Mouse (Mus musculus) gastrocnemius, adult 18-20 months (tissue): ENCODE results near the gene Rps6kc1. TPM values are rescaled to one million over a fixed set of nuclear protein-coding genes. Genes with fewer than 3 reads are reported as not detected.

Experiments used
- DNase-seq: peaks from one replicate; pipeline ENCODE4 v3.0.0; 2021; ENCODE audit warnings: low spot score
- total RNA-seq, 2 experiments: library from RNA; stranded (reverse); gene quantifications; 2 replicates each; pipeline ENCODE4 v1.2.3; 2021

The Rps6kc1 gene
- total RNA-seq, 2 experiments from 2014 or later = 18.2 to 18.7 TPM

DNA sequence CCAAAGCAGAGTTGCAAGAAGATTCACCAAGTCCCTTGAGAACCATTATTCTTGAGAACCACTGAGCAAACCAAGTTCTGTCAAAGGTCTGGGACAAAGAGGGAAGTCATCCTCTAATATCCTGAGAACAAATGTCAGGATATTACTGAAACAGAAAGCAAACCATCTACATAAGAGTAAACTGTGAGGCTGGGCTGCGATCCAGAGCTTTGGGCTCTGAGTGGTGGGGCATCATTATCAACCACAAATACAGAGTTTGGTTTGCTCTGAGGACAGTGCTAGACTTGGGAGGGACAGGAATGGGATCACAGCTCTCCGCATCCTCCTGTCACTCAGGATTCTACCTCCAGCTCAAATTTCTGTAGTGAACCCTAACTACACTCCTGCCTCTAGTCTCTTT lies 144.8 kb downstream of the Rps6kc1 start:
- no peak for DNase-seq

GRCm38 (mm10) chr1:190763756-190764155 lies 147.8 kb downstream of the Rps6kc1 start:
- DNase-seq = no peak

DNA sequence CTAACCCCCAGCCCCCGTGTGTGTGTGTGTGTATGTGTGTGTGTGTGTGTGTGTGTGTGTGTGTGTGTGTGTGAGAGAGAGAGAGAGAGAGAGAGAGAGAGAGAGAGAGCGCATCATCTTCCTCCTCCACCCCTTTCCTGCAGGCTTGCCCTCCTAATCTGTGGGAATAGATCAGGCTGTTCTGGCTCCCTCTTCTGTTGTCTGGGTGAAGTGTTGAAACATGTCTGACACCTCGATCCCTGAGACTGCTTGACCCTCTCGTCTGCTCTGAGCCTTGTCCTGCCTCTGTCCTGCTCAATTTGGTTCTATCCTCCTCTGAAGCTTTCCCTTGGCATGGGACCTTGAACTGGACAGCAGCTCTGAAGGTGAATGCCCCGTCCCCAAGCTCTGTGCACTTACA lies 149.8 kb downstream of the Rps6kc1 start:
- no peak for DNase-seq

DNA sequence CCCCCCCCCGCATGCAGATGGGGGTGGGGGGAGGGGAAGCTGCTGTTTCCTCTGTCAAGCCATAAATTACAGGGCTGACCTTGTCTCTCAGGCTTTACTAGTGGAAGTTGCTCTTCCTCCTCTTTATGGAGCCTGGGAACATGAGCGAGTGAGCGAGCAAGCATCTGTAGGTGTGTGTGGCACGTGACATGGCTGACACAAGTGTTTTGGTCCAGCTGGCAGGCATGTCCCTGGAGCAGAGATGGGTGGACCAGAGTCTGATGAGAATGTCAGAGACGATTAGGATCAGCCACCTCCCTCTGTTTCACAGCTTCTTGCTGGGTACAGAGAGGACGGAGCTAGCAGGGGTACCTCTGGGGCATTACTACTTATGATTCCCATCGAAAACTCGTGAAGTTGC lies 153.7 kb downstream of the Rps6kc1 start:
- DNase-seq = no peak

- DNase-seq = no peak
Measured at GRCm38 (mm10) chr1:190751794-190752570, 159.6 kb downstream of the Rps6kc1 start.

DNA sequence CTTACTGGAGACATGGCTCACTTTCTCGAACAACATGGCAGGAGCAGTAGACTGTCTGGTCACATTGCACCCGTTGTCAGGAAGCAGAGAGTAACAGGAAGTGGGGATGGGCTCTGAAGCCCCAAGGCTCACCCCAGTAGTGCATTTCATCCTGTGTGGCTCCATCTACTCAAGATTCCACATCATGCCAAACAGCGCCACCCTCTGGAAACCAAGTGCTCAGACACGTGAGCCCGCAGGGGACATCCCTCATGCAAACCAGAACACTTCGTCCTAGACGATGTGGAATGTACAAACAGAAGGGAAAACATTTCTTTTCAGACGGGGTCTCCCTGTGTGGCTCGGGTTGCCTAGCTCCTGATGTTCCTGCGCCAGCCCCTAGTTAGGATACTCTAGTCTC lies 162.6 kb downstream of the Rps6kc1 start:
- no peak for DNase-seq

- no peak for DNase-seq
Measured at GRCm38 (mm10) chr1:190741421-190741820, 170.1 kb downstream of the Rps6kc1 start.

- no peak for DNase-seq
Measured at GRCm38 (mm10) chr1:190732803-190733202, 178.8 kb downstream of the Rps6kc1 start.

GRCm38 (mm10) chr1:190729516-190730088 lies 182.0 kb downstream of the Rps6kc1 start:
- DNase-seq = no peak

GRCm38 (mm10) chr1:190728111-190728651 lies 183.4 kb downstream of the Rps6kc1 start:
- no peak for DNase-seq

DNA sequence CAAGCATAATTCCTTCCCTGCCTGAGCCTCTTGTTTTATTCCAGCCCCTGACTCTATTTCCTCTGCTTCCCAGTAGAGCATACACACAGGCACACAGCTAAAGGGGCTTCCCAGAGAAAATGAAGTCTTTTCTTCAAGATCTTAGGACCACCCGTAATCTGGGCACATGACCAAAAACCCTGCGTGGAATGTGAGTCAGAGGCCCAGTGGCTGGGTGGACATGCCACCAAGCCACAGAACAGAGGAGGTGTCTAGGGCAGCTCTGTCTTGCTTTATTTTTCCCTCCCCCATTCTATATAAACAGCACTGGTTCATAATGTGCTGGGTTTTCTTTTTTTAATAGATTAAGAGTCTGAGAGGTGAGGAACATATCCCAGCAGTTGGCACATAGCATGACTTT lies 184.2 kb downstream of the Rps6kc1 start:
- DNase-seq = no peak

DNA sequence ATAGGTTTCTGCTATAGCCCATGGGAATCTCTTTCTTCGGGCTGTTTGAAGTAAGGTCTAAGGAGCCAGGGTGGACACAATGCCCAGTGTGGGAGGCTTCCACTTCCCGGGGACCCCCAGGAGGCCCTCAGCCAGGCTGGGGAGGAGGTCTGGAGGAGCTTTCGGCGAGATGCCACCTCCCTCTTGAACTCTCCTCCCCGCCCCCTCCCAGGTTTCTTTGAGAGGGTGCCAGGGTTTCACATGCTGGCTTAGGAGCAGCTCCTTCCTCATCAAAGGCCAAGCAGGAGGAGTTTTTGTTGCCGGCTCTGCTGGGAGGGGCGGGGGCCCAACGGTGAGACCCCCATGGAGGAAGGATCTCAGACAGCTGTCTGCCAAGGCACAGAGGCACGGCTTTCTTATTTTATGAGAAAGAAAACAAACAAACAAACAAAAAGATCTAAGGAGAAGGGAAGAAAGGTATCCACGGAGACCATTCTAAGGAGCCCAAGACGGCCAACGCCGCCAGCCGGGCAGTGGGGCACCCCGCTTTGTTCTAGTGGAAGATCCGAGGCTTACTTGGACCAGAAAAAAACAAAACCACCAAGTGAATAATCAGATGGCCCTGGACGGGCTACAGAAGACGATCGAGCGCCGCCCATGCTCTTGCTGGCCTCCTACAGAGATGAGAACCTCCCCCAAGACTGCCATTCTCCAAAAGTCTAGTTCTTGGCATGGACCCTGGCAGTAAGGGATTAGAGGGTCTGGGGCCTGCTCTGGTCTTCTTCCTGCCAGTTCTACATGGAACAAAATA lies 186.8 kb downstream of the Rps6kc1 start:
- no peak for DNase-seq

DNA sequence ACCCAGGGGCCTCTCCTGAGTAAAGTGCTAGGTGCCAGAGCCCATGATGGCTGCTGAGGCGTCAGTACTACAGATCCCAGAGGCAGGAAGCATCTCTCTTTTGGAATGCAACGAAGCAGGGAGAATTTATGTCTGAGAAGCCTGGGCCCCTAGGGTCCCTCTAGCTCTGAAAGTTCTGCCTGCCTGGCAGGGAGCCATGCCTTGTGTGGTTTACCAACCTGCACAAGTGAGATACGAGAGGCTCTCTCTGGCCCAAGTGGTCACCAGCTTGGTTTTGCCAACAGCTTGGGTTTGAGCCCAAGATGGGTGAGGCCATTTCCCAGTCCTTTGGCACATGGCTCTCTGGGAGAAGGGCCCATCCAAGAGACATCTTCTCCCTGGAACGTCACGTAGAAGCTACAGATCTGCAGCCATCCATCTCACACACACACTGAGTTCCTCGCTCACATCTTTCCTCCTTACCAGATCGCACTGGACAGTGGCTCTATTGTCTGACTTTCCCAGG lies 187.6 kb downstream of the Rps6kc1 start:
- no peak for DNase-seq

GRCm38 (mm10) chr1:190713848-190714247 lies 197.7 kb downstream of the Rps6kc1 start:
- no peak for DNase-seq

- no peak for DNase-seq
Measured at GRCm38 (mm10) chr1:190697576-190697975, 214.0 kb downstream of the Rps6kc1 start.

- no peak for DNase-seq
Measured at GRCm38 (mm10) chr1:190695589-190695988, 216.0 kb downstream of the Rps6kc1 start.

GRCm38 (mm10) chr1:190690528-190691262 lies 220.9 kb downstream of the Rps6kc1 start:
- no peak for DNase-seq

GRCm38 (mm10) chr1:190683060-190683459 lies 228.5 kb downstream of the Rps6kc1 start:
- DNase-seq = no peak

GRCm38 (mm10) chr1:190682021-190682926 lies 229.3 kb downstream of the Rps6kc1 start:
- peak; percentile 3 for DNase-seq

DNA sequence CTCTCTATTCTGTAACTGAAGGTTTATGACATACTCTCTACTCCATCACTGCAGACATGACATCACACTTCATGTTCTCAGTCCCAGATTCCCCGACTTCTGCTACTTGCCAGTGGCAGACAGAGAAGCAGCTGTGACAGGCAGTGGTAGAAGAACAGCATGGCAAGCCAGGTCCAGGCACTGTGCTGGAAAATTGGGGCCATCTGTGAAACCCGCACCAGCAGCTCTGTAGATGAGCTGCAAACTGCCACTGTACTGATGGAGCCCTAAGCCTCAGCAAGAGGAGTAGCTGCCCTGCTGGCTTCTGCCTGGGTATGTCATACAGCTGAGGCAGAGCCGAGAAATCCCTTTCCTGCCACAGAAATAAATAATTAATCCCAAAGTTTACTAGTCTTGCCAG lies 236.1 kb downstream of the Rps6kc1 start:
- DNase-seq = no peak
